Mouse (Mus musculus) erythroblast, adult 5-6 weeks (primary cell): ENCODE measurements around the gene Srbd1. TPM values are rescaled to one million over a fixed set of nuclear protein-coding genes. Genes with fewer than 3 reads are reported as not detected.

Experiments used
- ATAC-seq: replicated peaks from 2 replicates; pipeline ENCODE4 v1.8.0; 2016; ENCODE audit warnings: moderate number of reproducible peaks, mild to moderate bottlenecking, moderate TSS enrichment, inconsistent platforms; ENCODE audit not compliant: poor library complexity, low FRiP score, severe bottlenecking
- total RNA-seq, 2 experiments: library from RNA; stranded (forward) in 1 of 2; stranded (reverse) in 1 of 2; fragments of 150-400 nt in 1 of 2; fragments of 200-764, 138-1000 nt in 1 of 2; gene quantifications; 2 replicates each; pipeline versions ENCODE4 v1.2.3 to v1.2.4; 2015 to 2017; ENCODE audit warnings: low replicate concordance in 2 of 2

The Srbd1 gene
- total RNA-seq (2015; ENCODE audit: low replicate concordance) (8.1 and 9.4 TPM in 2 replicates), total RNA-seq (2017; ENCODE audit: low replicate concordance) (9.3 and 18.4 TPM in 2 replicates)

DNA sequence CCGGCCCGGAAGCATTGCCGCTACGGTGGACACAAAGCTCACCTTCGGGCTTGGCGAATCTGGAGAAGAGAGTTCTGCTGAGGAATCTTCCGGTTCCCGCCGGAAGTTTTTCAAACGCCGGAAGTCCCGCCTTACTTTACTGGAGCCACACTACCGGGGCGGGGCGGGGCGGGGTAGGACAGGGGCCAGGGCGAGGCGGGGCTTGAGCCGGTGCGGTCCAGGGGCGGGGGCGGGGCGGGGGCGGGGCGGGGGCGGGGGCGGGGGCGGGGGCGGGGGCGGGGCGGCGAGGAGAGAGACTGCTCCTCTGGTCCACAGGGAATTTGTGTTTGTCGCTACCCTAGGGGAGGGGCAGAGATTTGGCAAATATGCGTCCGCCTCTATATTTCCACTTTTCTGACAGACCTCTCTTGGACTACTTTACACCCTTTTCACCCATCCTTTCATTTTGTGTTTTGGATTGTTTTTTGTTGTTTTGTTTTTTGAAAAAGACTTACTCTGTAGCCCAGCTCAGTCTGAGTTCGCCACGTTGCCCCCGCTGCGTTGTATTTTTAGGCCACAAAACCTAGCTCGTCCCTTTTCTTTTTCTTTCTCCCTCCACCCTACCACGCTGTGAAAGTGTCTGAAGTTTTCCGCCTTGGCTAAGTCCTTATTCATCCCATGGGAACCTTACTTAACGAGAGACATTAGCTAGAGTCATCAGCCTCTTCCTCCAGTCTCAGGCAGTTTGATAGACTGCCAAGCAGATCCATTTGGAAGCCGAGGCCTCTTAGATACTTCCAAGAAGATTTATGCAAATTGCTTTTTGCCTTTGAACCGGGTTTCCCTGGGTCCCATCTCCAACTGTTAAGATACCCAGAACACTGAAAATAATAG lies at the start of gene Srbd1:
Gene Srbd1, minus strand, starts transcription at position 97 of the 873 bp plus-strand sequence.
- peak; percentile 88 for ATAC-seq

DNA sequence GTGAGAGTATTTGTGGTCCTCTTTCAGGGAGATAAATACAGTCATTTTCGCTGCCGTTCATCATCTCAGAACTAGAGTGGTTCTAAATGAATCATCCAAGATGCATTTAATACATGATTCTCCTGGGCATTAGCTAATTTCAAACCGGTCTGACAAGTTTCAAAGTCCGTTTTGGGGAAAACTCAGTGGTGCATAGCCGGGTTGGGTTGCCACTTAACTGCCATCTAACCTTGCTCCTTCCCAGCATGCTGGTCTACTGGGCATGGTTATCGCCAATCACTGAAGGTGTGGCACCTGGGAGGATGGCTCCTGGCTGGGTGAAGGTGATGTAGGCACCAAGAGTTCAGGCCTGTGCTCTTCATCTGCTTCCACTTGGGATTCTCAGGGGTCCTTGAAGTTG lies 49.0 kb upstream of the Srbd1 start:
- no peak for ATAC-seq

DNA sequence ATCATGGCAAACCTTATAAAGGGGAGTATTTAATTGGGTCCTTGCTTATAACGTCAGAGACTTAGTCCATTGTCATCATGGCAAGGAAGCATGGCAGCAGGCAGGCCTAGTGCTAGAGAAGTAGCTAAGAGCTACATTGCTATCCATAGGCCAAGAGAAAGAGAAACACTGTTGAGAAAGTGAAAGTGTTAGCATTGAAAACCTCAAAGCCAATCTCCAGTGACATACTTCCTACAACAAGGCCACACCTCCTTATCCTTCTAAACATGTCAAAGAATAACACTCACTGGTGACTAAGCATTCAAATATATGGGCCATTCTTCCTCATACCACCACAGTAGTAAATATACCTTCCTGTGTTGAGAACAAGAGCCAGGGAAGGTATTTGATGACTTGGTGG lies 42.8 kb upstream of the Srbd1 start:
- ATAC-seq: no peak

DNA sequence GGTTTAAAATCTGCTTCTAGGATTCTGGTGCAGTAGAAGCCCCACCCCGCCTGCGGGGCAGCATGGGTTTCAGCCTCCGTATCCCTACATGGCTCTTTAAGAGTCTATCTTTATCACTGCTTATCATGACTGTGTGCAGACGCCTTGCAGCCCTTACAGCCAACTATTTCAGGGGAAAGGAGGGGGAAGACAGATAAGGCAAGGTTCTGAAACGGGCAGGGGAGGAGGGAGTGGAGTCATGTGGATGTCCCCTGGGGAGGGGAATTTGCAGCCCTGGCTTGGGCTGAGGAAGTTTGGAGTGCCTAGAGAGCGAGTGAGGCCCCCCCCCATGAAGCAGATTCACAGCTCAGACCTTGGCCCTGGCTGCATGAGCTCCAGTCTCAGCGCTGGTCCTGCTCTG lies 40.6 kb upstream of the Srbd1 start:
- ATAC-seq: no peak

DNA sequence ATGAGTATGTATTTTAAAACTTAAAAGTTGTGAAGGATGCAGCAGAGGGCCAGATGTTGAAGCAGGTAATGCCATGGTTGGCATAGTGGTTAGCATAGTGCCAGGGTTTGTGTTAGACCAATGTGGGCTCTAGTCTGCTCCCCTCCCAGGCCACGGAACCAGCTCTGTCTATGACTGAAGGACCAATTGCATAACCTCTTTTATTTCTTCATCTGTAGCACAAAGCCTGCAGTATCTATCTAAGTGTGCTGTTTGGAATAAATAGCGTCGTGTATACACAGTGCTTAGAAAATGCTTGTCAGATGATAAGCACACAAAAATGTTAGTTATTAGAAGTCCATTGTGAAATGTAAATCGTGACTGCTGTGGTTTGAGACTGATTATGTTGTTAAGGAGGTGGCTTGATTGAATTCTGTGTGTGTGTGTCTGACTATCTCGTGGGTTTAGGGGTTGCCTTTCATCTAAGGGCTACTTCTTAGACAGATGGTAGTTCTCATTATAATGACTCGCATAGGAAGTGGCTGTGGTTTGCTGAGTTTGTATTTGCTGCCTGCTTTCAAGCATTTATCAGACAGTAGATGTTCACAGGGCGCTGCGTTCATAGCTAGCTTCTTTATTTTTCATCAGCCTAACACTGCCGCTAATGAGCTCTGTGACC lies 39.7 kb upstream of the Srbd1 start:
- no peak for ATAC-seq

DNA sequence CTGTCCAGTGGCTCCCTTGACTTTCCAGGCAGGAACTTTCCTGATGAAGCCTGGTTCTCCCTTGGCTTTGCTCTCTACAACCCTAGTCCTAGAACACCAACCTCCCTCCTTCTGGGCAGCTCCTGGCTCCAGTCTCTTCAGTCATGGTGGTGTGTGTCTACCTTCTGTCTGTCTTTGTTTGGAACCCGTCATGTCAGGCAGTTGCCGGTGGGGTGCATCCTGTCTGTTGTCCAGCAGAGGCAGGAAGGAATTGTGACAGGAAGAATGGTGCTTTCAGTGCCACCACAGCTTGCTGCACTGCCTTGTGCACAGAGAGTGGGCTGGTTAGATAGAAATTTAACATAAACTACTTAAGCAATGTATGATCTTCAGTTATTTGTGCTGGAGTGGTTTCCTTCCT lies 38.8 kb upstream of the Srbd1 start:
- no peak for ATAC-seq

DNA sequence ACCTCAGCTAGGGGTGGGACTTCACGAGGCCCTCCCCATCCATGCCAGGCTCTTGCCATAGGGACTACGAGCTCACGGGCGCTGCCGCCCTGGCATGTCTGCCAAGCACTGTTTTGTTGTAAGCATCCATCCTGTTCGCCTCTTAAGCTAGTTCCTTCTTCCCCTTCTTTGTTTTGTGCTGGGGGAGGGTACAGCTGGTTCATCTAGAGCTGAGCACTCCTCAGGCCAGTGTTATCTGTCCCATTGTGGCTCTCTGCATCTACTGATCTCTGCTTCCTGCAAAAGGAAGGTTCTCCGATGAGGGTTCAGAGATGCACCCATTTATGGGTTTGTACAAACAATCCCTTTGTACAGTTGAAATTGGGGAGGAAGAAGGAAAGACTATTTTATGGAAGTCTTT lies 31.7 kb upstream of the Srbd1 start:
- ATAC-seq: no peak

DNA sequence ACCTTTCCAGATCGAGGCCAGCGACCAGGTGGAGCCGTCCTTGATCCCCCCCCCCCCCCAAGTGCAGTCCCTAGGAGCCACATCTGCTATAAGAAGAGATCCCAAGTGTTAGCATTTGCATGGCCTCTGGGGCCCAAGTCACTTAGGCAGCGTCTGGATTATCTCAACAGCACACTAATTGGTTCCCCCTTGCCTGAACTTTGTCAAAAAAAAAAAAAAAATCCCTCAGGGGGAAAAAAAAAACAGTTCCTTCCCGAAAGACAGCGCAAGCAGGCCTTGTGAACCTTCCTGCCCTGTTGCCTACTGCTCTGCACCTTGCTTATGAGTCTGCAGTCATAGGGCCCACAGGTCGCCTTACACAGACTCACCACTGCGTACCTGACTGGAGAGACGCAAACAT lies 30.5 kb upstream of the Srbd1 start:
- no peak for ATAC-seq

DNA sequence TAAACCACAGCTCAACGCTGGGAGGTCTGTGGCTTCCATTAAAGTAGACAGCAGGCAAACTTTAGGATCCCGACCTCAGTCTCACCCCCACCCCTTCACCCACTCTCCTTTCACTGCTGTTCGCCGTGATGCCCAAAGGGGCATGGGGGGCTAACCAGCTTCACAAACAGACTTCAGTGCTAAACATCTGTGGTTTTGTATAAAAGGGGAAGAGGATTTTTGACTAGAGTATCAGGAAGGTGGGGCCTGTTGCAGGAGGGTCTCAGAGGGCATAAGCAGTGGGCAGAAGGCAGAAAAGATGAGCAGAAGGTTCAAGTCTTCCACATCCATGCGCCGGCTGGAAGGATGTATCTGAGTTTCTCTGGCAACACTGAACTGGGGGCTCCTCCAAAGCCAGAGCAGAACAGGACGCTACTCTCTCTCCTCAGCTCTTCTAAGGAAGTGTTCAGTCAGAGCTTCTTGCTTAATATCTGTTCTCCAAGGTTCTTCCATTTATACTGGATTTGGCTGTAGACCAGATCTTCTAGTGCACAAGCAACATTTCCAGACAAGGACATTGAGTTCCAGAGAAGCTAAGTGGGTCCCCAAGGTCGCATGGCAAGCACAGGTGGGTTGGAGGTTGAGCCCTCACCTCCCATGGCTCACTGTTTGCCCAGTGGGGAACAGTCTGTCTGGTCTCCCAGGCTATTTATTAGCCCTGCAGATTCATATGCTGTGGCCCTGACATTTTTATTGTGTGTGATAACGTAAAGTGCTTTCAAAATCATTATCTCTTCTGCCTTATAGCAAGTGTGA lies 25.4 kb upstream of the Srbd1 start:
- no peak for ATAC-seq

DNA sequence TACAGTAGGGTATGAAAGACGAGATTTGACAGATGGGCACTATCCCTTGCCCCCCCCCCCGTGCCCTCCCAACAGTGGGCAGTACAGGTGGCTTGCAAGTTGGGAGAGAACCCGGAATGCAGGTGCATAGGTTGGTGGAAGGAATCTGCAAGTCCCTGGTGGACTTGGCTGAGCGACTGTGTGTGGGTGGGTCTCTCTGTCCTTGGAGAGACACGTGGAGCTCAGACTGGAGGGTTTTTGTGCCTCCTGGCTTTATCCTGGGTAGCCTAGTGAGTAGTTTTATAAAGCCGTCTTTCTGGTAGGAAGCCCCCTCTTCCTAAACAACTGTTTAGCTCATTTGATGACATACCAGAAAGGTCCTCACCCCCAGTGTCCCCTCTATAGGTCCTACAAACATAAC lies 24.1 kb upstream of the Srbd1 start:
- ATAC-seq: no peak

DNA sequence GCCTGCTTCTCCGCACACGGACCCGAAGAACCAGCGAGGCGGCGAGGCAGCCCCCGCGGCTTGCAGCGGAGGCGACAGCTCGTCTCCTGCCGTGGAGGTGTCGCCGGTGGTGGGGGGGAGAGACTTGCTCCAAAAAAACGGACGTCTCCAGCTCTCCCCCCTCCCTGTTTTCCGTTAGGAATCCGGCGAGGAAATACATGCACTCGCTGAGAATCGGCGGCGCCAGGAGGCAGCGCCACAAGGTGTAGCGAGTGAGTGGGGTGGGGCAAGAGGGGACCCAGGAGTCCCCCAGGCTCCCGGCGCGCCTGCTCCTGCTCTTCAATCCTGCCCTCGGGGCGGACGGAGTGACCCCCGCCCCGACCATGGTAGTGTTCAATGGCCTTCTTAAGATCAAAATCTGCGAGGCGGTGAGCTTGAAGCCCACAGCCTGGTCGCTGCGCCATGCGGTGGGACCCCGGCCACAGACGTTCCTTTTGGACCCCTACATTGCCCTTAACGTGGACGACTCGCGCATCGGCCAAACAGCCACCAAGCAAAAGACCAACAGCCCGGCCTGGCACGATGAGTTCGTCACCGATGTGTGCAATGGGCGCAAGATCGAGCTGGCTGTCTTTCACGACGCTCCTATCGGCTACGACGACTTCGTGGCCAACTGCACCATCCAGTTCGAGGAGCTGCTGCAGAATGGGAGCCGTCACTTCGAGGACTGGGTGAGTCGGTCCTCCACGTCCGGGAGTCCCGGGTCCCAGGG lies 23.4 kb upstream of the Srbd1 start:
- no peak for ATAC-seq

DNA sequence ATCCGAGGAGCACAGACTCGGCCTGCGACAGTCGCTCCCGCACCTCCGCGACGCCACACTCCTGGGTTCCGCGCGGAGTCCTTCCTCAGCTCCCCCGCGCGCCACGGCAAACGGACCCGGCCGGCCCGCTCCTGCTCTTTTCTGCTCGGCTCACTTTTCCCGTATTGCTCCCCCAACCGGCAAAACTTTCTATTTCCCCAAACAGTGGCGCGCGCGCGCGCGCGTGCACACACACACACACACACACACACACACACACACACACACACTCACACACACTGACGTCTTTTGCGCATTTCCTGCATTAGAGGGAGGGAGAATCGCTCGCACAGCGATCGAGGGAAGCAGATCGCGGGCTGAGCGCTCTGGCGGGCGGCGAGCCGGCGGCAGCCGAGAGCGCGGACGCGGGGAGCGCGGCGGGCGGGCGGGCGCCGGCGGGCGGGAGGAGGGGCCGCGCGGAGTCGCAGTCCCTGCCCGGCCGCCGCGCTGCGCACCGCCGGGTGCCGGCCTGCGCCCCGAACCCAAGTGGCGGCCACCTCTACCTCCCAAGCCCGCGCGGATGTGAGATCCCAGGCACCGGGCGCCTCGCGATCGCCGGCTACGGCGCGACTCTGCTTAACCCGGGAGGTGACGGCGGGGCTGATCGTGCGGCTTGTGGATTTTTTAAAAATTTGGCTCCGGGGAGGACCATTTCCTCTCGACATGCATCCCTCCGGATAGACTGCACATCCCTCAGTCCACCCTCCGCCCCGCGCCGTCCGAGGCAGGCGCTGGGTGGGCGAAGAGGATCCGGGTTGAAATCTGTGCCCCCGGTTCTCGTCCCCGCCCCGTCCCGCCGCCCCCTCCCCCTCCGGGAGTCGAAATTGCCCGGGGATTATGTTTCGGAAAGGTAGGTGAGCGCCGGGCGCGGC lies 22.6 kb upstream of the Srbd1 start, which contains the start of gene Prkce:
Gene Prkce, plus strand, starts transcription at position 466 of the 911 bp plus-strand sequence.
- ATAC-seq: peak; percentile 68

DNA sequence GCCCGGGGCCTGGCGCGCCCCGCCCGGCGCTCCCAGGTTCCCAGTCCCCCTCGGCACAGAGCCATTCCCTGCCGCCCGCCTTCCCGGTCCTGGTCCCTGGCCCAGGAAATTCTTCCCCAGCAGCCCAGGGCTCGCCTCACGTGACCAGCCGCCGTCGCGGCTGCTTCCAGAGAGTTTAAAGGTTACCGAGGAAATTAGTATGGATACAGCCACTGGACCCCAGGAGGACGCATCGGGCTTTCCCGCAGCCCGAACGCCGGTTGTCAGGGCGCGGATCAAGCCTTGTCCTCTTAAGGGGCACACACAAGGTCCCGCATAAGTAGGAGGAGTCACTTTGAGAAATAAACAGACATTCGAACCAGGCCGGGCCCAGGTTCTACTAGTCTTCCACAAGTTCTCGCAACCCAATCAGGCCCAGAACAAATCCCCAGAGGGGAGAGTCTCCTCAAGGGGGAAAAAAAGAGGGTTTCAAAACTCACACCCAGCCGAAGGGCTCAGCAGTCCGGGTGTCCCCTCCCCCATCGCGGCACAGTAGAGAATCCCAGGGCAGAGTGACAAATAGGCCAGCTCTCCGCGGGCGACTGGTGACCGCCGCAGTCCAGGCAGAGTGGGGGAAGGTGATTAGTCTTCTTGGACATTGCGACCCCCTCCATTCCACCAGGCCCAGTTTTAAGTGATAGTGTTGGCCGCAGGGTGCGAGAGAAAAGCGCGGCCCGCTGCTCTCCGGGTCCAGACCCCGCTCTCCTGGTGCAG lies 21.8 kb upstream of the Srbd1 start:
- ATAC-seq: no peak

DNA sequence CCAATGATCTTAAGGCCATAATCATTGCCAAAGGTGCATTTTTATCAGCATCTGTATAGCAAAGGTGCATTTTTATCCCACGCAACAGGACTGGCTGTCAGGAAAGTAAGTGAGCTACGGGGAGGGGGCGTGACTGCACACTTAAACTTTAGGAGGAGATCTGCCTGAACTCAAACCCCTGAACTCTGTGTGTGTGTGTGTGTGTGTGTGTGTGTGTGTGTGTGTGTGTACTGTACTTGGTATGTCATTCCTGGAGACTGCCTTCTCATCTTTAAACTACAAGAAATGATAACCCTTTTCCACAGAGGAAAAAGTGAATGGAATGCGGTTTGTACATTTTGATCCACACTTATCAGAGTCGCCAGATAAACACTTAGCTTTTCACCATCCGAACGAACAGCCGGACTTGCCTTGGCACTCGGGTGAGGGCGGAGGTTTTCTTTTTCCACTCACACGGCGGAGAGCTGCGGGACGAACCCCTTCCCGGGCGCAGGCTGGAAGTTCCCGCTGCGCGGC lies 21.1 kb upstream of the Srbd1 start:
- ATAC-seq: no peak

DNA sequence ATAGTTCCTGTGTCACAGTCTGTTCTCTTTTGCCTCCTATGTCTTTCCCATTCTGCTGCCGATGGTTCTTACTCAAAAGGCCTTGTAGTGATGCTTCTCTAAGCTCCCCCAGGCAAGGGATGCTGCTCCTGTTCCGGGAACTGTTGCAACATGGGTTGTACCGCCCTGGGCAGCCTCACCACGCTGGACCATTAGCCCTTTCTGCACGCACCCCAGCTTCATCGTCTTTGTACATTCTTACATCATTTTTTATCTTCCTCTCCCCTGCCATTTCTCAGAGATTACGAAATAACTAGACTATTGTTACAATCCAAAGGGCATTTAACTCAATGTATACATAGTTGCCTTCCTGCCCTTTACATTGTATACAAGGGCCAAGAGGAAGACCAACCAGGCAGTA lies 19.4 kb upstream of the Srbd1 start:
- ATAC-seq: no peak

DNA sequence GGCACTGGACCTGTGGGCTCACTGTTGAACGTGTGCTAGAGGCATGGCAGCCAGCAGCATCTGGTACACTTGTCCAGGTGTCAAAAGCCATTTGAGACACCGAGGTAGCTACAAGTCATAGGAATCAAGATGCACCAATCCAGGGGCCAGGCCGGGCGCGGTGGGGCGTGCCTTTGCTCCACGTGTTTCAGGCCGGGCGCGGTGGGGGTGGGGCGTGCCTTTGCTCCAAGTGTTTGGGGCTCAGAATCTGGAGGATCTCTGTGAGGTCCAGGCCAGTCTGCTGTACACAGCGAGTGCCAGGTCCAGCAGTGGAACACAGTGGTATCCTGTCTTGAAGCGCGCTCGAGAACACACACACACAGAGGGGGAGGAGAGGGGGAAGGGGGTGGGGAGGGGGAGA lies 17.7 kb upstream of the Srbd1 start:
- no peak for ATAC-seq

DNA sequence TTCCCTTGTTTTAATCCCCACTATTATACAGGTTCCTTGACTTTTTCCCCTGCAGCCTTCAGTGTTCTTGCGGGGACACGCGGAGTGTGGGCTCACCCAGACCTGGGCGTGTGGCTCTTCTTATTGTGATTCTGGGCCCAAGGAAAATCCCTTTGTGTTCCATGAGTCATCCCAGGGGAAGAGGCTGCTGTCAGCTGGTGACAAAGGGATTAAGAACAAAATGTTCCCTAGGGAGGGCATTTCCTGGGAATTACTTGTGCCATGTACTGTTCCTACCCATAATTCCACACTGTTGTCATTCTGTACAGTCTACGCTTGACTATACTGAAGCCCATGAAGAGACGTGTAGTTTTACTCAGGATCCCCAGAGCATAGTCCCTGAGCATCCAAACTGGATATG lies 12.0 kb upstream of the Srbd1 start:
- ATAC-seq: no peak

DNA sequence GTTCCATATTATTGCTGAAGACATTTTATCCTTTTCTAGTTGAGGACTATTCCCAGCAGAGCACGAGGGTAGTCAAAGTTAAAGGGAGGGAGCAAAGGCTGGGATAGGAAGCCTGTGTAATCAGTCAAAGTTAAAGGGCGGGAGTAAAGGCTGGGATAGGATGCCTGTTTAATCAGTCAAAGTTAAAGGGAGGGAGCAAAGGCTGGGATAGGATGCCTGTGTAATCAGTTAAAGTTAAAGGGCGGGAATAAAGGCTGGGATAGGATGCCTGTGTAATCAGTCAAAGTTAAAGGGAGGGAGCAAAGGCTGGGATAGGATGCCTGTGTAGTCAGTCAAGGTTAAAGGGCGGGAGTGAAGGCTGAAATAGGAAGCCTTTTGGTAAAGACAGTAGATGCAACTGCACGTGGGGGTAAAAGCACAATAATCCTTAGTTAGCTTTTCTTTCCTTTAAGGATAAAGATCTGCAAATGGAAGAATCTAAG lies 5.9 kb upstream of the Srbd1 start:
- ATAC-seq: peak; percentile 47; the same call in 1 of the 2 replicates
